Mouse (Mus musculus): ENCODE data around the gene Fam102b. TPM values are rescaled to one million over a fixed set of nuclear protein-coding genes. Genes with fewer than 3 reads are reported as not detected.

Gene Fam102b
- total RNA-seq, 2 experiments from 2014 or later: 26.9 to 27.9 TPM

- DNase-seq: no peak
Measured at GRCm38 (mm10) chr3:108959680-108960295, 67.6 kb downstream of the Fam102b start.

- DNase-seq: no peak
Measured at GRCm38 (mm10) chr3:108957976-108958375, 69.4 kb downstream of the Fam102b start.

GRCm38 (mm10) chr3:108940996-108941395, 86.4 kb downstream of the Fam102b start:
- no peak for DNase-seq

GRCm38 (mm10) chr3:108940001-108940633, 87.3 kb downstream of the Fam102b start, which contains the start of gene Gm9857:
Gm9857 (minus strand) TSS chr3:108940445.
- no peak for DNase-seq

- DNase-seq: no peak
Measured at GRCm38 (mm10) chr3:108939573-108939972, 87.8 kb downstream of the Fam102b start, which contains the start of gene Henmt1. Henmt1 (plus strand) TSS chr3:108939873.

GRCm38 (mm10) chr3:108938691-108939090, 88.7 kb downstream of the Fam102b start:
- no peak for DNase-seq

- DNase-seq: no peak
Measured at GRCm38 (mm10) chr3:108933557-108933956, 93.8 kb downstream of the Fam102b start.

- no peak for DNase-seq
Measured at GRCm38 (mm10) chr3:108926308-108926707, 101.1 kb downstream of the Fam102b start.

GRCm38 (mm10) chr3:108925677-108926076, 101.7 kb downstream of the Fam102b start:
- DNase-seq: no peak

- DNase-seq: no peak
Measured at GRCm38 (mm10) chr3:108921822-108922221, 105.6 kb downstream of the Fam102b start.

Small RNA genes lying within 50 kb of the gene (microRNA-seq; reads per million reads assigned to microRNA genes)
- 0 reads per million in 2 experiments for gene Gm44384

Other genes with a start within 250 kb of the Fam102b start
- 10 to 100 TPM; 22.9 to 25.9 TPM for gene Stxbp3, start 187.1 kb downstream of the Fam102b start, total RNA-seq (2021)
- under 1 TPM in 1 of 2 experiments, not detected in 1; 0.13 TPM for gene Fndc7, start 137.6 kb downstream of the Fam102b start, total RNA-seq (2021)
- gene Prpf38b, start 115.9 kb downstream of the Fam102b start, total RNA-seq (2021): 10 to 100 TPM; 46.7 to 51.9 TPM
- 1 to 10 TPM; 1.8 to 2.6 TPM for gene Henmt1, start 87.7 kb downstream of the Fam102b start, total RNA-seq (2021)
- not detected for gene Gm9857, start 87.2 kb downstream of the Fam102b start, total RNA-seq (2021)
- gene Slc25a54, start 52.9 kb upstream of the Fam102b start, total RNA-seq (2021): not detected
- 1 to 10 TPM; 2.9 to 3.0 TPM for gene Slc25a24, start 95.5 kb upstream of the Fam102b start, total RNA-seq (2021)

Data from layer of hippocampus, postnatal 36 days (tissue).